Mouse (Mus musculus): ENCODE data around the gene Cnp. TPM values are rescaled to one million over a fixed set of nuclear protein-coding genes. Genes with fewer than 3 reads are reported as not detected.

Cnp gene
- total RNA-seq, 2 experiments from 2014 or later, result 6.2 to 7.6 TPM

GRCm38 (mm10) chr11:100550101-100550500 lies 24.6 kb upstream of the Cnp start:
- intact Hi-C loops (cut with DNase I), result no loop called here
- DNase-seq, result no peak

GRCm38 (mm10) chr11:100552842-100553241 lies 21.9 kb upstream of the Cnp start:
- intact Hi-C loops (cut with DNase I), result no loop called here
- DNase-seq, result no peak

GRCm38 (mm10) chr11:100555583-100555982 lies 19.1 kb upstream of the Cnp start:
- peak; percentile 44 to 69 for DNase-seq
- intact Hi-C loops (cut with DNase I), result loop anchor here (2.0 to 5.0 kb wide), 3 partner anchors 43 to 193 kb away; no protein-coding TSS in a partner anchor

- intact Hi-C loops (cut with DNase I), result loop anchor here (5.0 kb wide), 2 partner anchors 130 to 195 kb away; no protein-coding TSS in a partner anchor
- no peak for DNase-seq
These were observed 17.1 kb upstream of the Cnp start for GRCm38 (mm10) chr11:100557563-100557962.

GRCm38 (mm10) chr11:100559476-100559875 lies 15.2 kb upstream of the Cnp start:
- intact Hi-C loops (cut with DNase I), result loop anchor here (2.0 to 5.0 kb wide), 3 partner anchors 73 to 197 kb away; no protein-coding TSS in a partner anchor
- no peak for DNase-seq

GRCm38 (mm10) chr11:100561748-100562147 lies 13.0 kb upstream of the Cnp start:
- intact Hi-C loops (cut with DNase I), result no loop called here
- no peak for DNase-seq

GRCm38 (mm10) chr11:100564297-100564696 lies 10.4 kb upstream of the Cnp start:
- DNase-seq, result no peak
- intact Hi-C loops (cut with DNase I), result no loop called here

GRCm38 (mm10) chr11:100564703-100565102 lies 10.0 kb upstream of the Cnp start:
- intact Hi-C loops (cut with DNase I), result no loop called here
- DNase-seq, result no peak

GRCm38 (mm10) chr11:100567229-100567628 lies 7.5 kb upstream of the Cnp start:
- DNase-seq, result no peak
- intact Hi-C loops (cut with DNase I), result no loop called here

GRCm38 (mm10) chr11:100567815-100568245 lies 6.9 kb upstream of the Cnp start:
- intact Hi-C loops (cut with DNase I), result no loop called here
- DNase-seq, result no peak

GRCm38 (mm10) chr11:100568692-100569091 lies 6.0 kb upstream of the Cnp start:
- no peak for DNase-seq
- intact Hi-C loops (cut with DNase I), result no loop called here

GRCm38 (mm10) chr11:100569789-100570188 lies 4.9 kb upstream of the Cnp start:
- intact Hi-C loops (cut with DNase I), result loop anchor here (1.0 to 5.0 kb wide), 5 partner anchors 49 to 193 kb away; partner anchors contain the start of genes Hcrt and Nkiras2
- no peak for DNase-seq

GRCm38 (mm10) chr11:100570430-100571201 lies 4.1 kb upstream of the Cnp start:
- DNase-seq, result peak; percentile 71 to 87
- intact Hi-C loops (cut with DNase I), result loop anchor here (1.0 to 5.0 kb wide), 5 partner anchors 48 to 192 kb away; partner anchors contain the start of genes Hcrt and Nkiras2

GRCm38 (mm10) chr11:100571202-100571567 lies 3.5 kb upstream of the Cnp start:
- DNase-seq, result peak in 1 of 2 experiments; percentile 14
- intact Hi-C loops (cut with DNase I), result loop anchor here (2.0 to 5.0 kb wide), 4 partner anchors 48 to 191 kb away; partner anchors contain the start of genes Hcrt and Nkiras2

GRCm38 (mm10) chr11:100574188-100574587 lies 516 bp upstream of the Cnp start:
- intact Hi-C loops (cut with DNase I), result loop anchor here (5.0 kb wide), 1 partner anchor 188 kb away; the partner anchor contains the start of gene Hcrt
- DNase-seq, result no peak

GRCm38 (mm10) chr11:100575484-100575855 lies 766 bp downstream of the Cnp start:
- intact Hi-C loops (cut with DNase I), result no loop called here

GRCm38 (mm10) chr11:100576256-100576655 lies 1.6 kb downstream of the Cnp start:
- DNase-seq, result no peak
- intact Hi-C loops (cut with DNase I), result no loop called here

More at GRCm38 (mm10) chr11:100575484-100575855, 766 bp downstream of the Cnp start:
- no peak for DNase-seq

- DNase-seq, result no peak
- intact Hi-C loops (cut with DNase I), result no loop called here
These were observed 3.3 kb downstream of the Cnp start for GRCm38 (mm10) chr11:100577852-100578599.

GRCm38 (mm10) chr11:100579116-100579799 lies 4.6 kb downstream of the Cnp start:
- intact Hi-C loops (cut with DNase I), result no loop called here
- no peak for DNase-seq

GRCm38 (mm10) chr11:100580275-100580674 lies 5.6 kb downstream of the Cnp start:
- intact Hi-C loops (cut with DNase I), result no loop called here
- DNase-seq, result no peak

Data from heart, postnatal 14 days (tissue).